Mouse (Mus musculus) MEL (cell line): Measurements from ENCODE around the gene Zfp747. TPM values are rescaled to one million over a fixed set of nuclear protein-coding genes. Genes with fewer than 3 reads are reported as not detected.
"Not testable (repeated sequence)": the region's sequence is repeated elsewhere in the genome, so short reads cannot be mapped to it uniquely, and the experiment has no call there.

ENCODE experiments used
- DNase-seq: peaks from one replicate; pipeline ENCODE4 v3.0.0; 2011; ENCODE audit warnings: low read depth, low spot score
- H3K27ac ChIP-seq: 2 replicates; pipeline ENCODE4 v1.5.1; 2012; ENCODE audit warnings: low read depth, mild to moderate bottlenecking, control low read depth, low read length, moderate library complexity; ENCODE audit not compliant: control insufficient read depth
- H3K27me3 ChIP-seq, 2 experiments: fragments of 150-350 bp in 1 of 2; sonication (generic) in 1 of 2; 2 replicates each; pipeline ENCODE4 v1.6.1; 2012; ENCODE audit warnings: low read length in 2 of 2, mild to moderate bottlenecking in 2 of 2, improper control_type of control experiment in 1 of 2, moderate library complexity in 1 of 2; ENCODE audit not compliant: insufficient read depth in 2 of 2, control insufficient read depth in 1 of 2
- H3K36me3 ChIP-seq, 2 experiments: 2 replicates each; pipeline ENCODE4 v1.6.1; 2012 to 2014; ENCODE audit warnings: low read length in 2 of 2, improper control_type of control experiment in 1 of 2, inconsistent platforms in 1 of 2, mild to moderate bottlenecking in 1 of 2; ENCODE audit not compliant: insufficient read depth in 2 of 2, control insufficient read depth in 1 of 2
- H3K4me1 ChIP-seq, 2 experiments: fragments of 150-350 bp in 1 of 2; sonication (generic) in 1 of 2; 2 replicates each; pipeline ENCODE4 v1.6.1; 2012; ENCODE audit warnings: low read length in 2 of 2, improper control_type of control experiment in 1 of 2, mild to moderate bottlenecking in 1 of 2; ENCODE audit not compliant: insufficient read depth in 2 of 2, control insufficient read depth in 1 of 2
- H3K4me3 ChIP-seq, 2 experiments: fragments of 150-350 bp in 1 of 2; sonication (generic) in 1 of 2; 2 replicates each; pipeline ENCODE4 v1.5.1; 2012; ENCODE audit warnings: low read depth in 2 of 2, low read length in 2 of 2, mild to moderate bottlenecking in 2 of 2, moderate library complexity in 2 of 2, control low read depth in 1 of 2, improper control_type of control experiment in 1 of 2; ENCODE audit not compliant: control insufficient read depth in 1 of 2, insufficient read depth in 1 of 2
- H3K79me2 ChIP-seq: 2 replicates; pipeline ENCODE4 v1.6.1; 2012; ENCODE audit warnings: mild to moderate bottlenecking, low read length, moderate library complexity; ENCODE audit not compliant: control insufficient read depth, poor library complexity, insufficient read depth
- H3K9ac ChIP-seq: 2 replicates; pipeline ENCODE4 v1.6.1; 2012; ENCODE audit warnings: low read depth, mild to moderate bottlenecking, control low read depth, low read length, moderate library complexity; ENCODE audit not compliant: control insufficient read depth, poor library complexity, severe bottlenecking
- H3K9me3 ChIP-seq: fragments of 150-350 bp; sonication (generic); replicated peaks from 2 replicates; pipeline ENCODE4 v1.6.1; 2012; ENCODE audit warnings: mild to moderate bottlenecking, low read length, improper control_type of control experiment, moderate library complexity; ENCODE audit not compliant: insufficient read depth
- CTCF ChIP-seq, 3 experiments: IDR thresholded peaks in 2 of 3; conservative IDR thresholded peaks in 1 of 3; 2 replicates each; pipeline ENCODE4 v1.5.1; 2011 to 2012; ENCODE audit warnings: low read length in 3 of 3, low read depth in 2 of 3, mild to moderate bottlenecking in 2 of 3, improper control_type of control experiment in 1 of 3, inconsistent platforms in 1 of 3, mixed read lengths in 1 of 3, moderate library complexity in 1 of 3; ENCODE audit not compliant: control insufficient read depth in 1 of 3, insufficient read depth in 1 of 3, poor library complexity in 1 of 3, severe bottlenecking in 1 of 3
- ELF1 ChIP-seq: IDR thresholded peaks from 2 replicates; pipeline ENCODE4 v1.6.1; 2014; ENCODE audit warnings: low read depth, mild to moderate bottlenecking, inconsistent platforms, low read length, improper control_type of control experiment, moderate library complexity
- EP300 ChIP-seq, 2 experiments: IDR thresholded peaks; 2 replicates each; pipeline ENCODE4 v1.6.1; 2011; ENCODE audit warnings: improper control_type of control experiment in 2 of 2, low read length in 2 of 2, low read depth in 1 of 2, mild to moderate bottlenecking in 1 of 2
- ETS1 ChIP-seq: IDR thresholded peaks from 2 replicates; pipeline ENCODE4 v1.6.1; 2012; ENCODE audit warnings: low read depth, mild to moderate bottlenecking, inconsistent platforms, low read length, improper control_type of control experiment, moderate library complexity
- GATA1 ChIP-seq: IDR thresholded peaks from 2 replicates; pipeline ENCODE4 v1.6.1; 2011; ENCODE audit warnings: low read depth, low read length, improper control_type of control experiment
- KAT2A ChIP-seq: conservative IDR thresholded peaks from 2 replicates; pipeline ENCODE4 v1.6.1; 2012; ENCODE audit warnings: low read depth, low read length, improper control_type of control experiment, inconsistent platforms
- MEF2A ChIP-seq: IDR thresholded peaks from 2 replicates; pipeline ENCODE4 v1.6.1; 2014; ENCODE audit warnings: low read depth, mild to moderate bottlenecking, inconsistent platforms, low read length, improper control_type of control experiment; ENCODE audit not compliant: poor library complexity, insufficient replicate concordance, severe bottlenecking; ENCODE audit errors: extremely low read depth
- MXI1 ChIP-seq: IDR thresholded peaks from 2 replicates; pipeline ENCODE4 v1.6.1; 2011; ENCODE audit warnings: mild to moderate bottlenecking, low read depth, low read length, improper control_type of control experiment
- MYC ChIP-seq: IDR thresholded peaks from 2 replicates; pipeline ENCODE4 v1.6.1; 2011; ENCODE audit warnings: low read depth, mild to moderate bottlenecking, low read length, improper control_type of control experiment, moderate library complexity
- POLR2AphosphoS2 ChIP-seq: IDR thresholded peaks from 2 replicates; pipeline ENCODE4 v1.6.1; 2011; ENCODE audit warnings: low read length, improper control_type of control experiment
- RAD21 ChIP-seq: IDR thresholded peaks from 2 replicates; pipeline ENCODE4 v1.6.1; 2011; ENCODE audit warnings: mild to moderate bottlenecking, low read depth, low read length, improper control_type of control experiment
- RCOR1 ChIP-seq: IDR thresholded peaks from 2 replicates; pipeline ENCODE4 v1.6.1; 2012; ENCODE audit warnings: low read depth, mild to moderate bottlenecking, inconsistent platforms, low read length, improper control_type of control experiment
- SMC3 ChIP-seq: IDR thresholded peaks from 2 replicates; pipeline ENCODE4 v1.6.1; 2011; ENCODE audit warnings: low read depth, low read length, improper control_type of control experiment
- TAL1 ChIP-seq: IDR thresholded peaks from 2 replicates; pipeline ENCODE4 v1.6.1; 2012; ENCODE audit warnings: mild to moderate bottlenecking, inconsistent platforms, low read length, moderate library complexity, mixed read lengths
- TCF12 ChIP-seq: IDR thresholded peaks from 2 replicates; pipeline ENCODE4 v1.6.1; 2014; ENCODE audit warnings: low read depth, mild to moderate bottlenecking, inconsistent platforms, low read length, improper control_type of control experiment, moderate library complexity
- ZNF384 ChIP-seq: IDR thresholded peaks from 2 replicates; pipeline ENCODE4 v1.6.1; 2012; ENCODE audit warnings: low read depth, mild to moderate bottlenecking, inconsistent platforms, low read length, improper control_type of control experiment
- polyA plus RNA-seq, 2 experiments: library from polyadenylated mRNA; stranded (reverse) in 1 of 2; unstranded in 1 of 2; fragments of >175 nt in 1 of 2; fragments of >200 nt in 1 of 2; gene quantifications; 2 replicates each; pipeline versions ENCODE4 v1.2.1 to v1.2.4; 2012; ENCODE audit warnings: low replicate concordance in 2 of 2, low read depth in 1 of 2; ENCODE audit not compliant: insufficient read length in 2 of 2, insufficient read depth in 1 of 2, missing spikeins in 1 of 2
- total RNA-seq: library from RNA; depleted of rRNA; stranded (reverse); fragments of 300-350 nt; gene quantifications from 2 replicates; pipeline ENCODE4 v1.2.3, GENCODE M21; 2012

The Zfp747 gene
- total and polyA plus RNA-seq, 3 experiments: 6.2 to 7.5 TPM; not detected in 1

GRCm38 (mm10) chr7:127378310-127378921 lies 2.6 kb upstream of the Zfp747 start (continued):
- TF ChIP-seq ETS1 (peak; percentile 80), SMC3 (no peak), CTCF (IDR thresholded peaks at IDR 0.05 in 2 of 3, conservative IDR thresholded peaks at IDR 0.05 in 1 of 3; ENCODE audit: control insufficient read depth in 1 of 3, insufficient read depth in 1 of 3, low read depth in 2 of 3, low read length in 3 of 3, poor library complexity in 1 of 3, severe bottlenecking in 1 of 3) (no peak)

GRCm38 (mm10) chr7:127371870-127372269 lies 4.0 kb downstream of the Zfp747 start:
- Histone ChIP-seq H3K27ac (peak overlapping the region; percentile 15; the same call in 1 of the 2 replicates), H3K4me1 (peaks cover 9 to 16% of the 10 kb centered on the region in 2 experiments), H3K36me3 (peaks cover 0 to 13% of the 10 kb centered on the region in 2 experiments; a peak in 2 of 4 replicates)
- H3K4me3 ChIP-seq, H3K27me3 ChIP-seq, H3K79me2 ChIP-seq, H3K9me3 ChIP-seq, H3K9ac ChIP-seq: not testable (repeated sequence)
- peak; percentile 48 for DNase-seq
- TF ChIP-seq SMC3 (peak; percentile 36), CTCF (IDR thresholded peaks at IDR 0.05 in 2 of 3, conservative IDR thresholded peaks at IDR 0.05 in 1 of 3; ENCODE audit: control insufficient read depth in 1 of 3, insufficient read depth in 1 of 3, low read depth in 2 of 3, low read length in 3 of 3, poor library complexity in 1 of 3, severe bottlenecking in 1 of 3) (peak; percentile 39 to 43 (median 40))

- Histone ChIP-seq H3K4me1 (peaks cover 9 to 11% of the 10 kb centered on the region in 2 experiments), H3K36me3 (peaks cover 0 to 10% of the 10 kb centered on the region in 2 experiments; a peak in 2 of 4 replicates), H3K27ac (peak overlapping the region; percentile 15; the same call in 1 of the 2 replicates), H3K79me2 (peaks cover 2% of the 10 kb centered on the region; the same call in 1 of the 2 replicates), H3K9me3 (no peaks in the 10 kb centered on the region), H3K9ac (no peak overlapping the region), H3K4me3 (no peak overlapping the region), H3K27me3 (no peaks in the 10 kb centered on the region)
- TF ChIP-seq RAD21 (no peak), ELF1 (no peak), GATA1 (peak; percentile 72), RCOR1 (0 out of 2 replicates have a peak, but pooled peaks have one; percentile 34), MYC (no peak), MXI1 (peak; percentile 19; the same call in 1 of the 2 replicates), EP300 (IDR thresholded peaks at IDR 0.05; ENCODE audit: low read depth in 1 of 2, low read length in 2 of 2) (peak; percentile 28 to 70; a peak in 3 of 4 replicates), TAL1 (peak; percentile 73), ETS1 (peak; percentile 72), POLR2AphosphoS2 (no peak), KAT2A (0 out of 2 replicates have a peak, but pooled peaks have one; percentile 26), MEF2A (no peak), TCF12 (peak; percentile 80; the same call in 1 of the 2 replicates), ZNF384 (no peak)
- DNase-seq: peak; percentile 64
These were observed 4.6 kb downstream of the Zfp747 start for GRCm38 (mm10) chr7:127371213-127371612.
